Mouse (Mus musculus) hindbrain, postnatal 0 days (tissue): Measurements from ENCODE around the gene Cxcr1. TPM values are rescaled to one million over a fixed set of nuclear protein-coding genes. Genes with fewer than 3 reads are reported as not detected.
A peak's percentile ranks its signal among the peaks of the same experiment; 100 is the strongest.

Experiments used
- ATAC-seq: fragments of 200-750 bp; cut with Nextera tagmentation; 2 replicates; pipeline ENCODE4 v1.8.0; 2017; ENCODE audit warnings: mild to moderate bottlenecking, moderate TSS enrichment, moderate library complexity
- DNase-seq: peaks from one replicate; pipeline ENCODE4 v3.0.0-alpha.2; 2015; ENCODE audit warnings: low spot score
- H3K27ac ChIP-seq: fragments of 300-500 bp; sonication (generic); 2 replicates; pipeline ENCODE4 v1.5.1; 2014; ENCODE audit warnings: mild to moderate bottlenecking
- H3K27me3 ChIP-seq: fragments of 300-500 bp; sonication (generic); 2 replicates; pipeline ENCODE4 v1.6.1; 2014; ENCODE audit warnings: low read length, mixed read lengths; ENCODE audit not compliant: insufficient read depth
- H3K36me3 ChIP-seq: fragments of 300-500 bp; sonication (generic); 2 replicates; pipeline ENCODE4 v1.6.1; 2014; ENCODE audit warnings: low read length, mixed read lengths; ENCODE audit not compliant: insufficient read depth
- H3K4me1 ChIP-seq: fragments of 300-500 bp; sonication (generic); 2 replicates; pipeline ENCODE4 v1.6.1; 2014; ENCODE audit warnings: antibody characterized with exemption, low read length, mixed read lengths; ENCODE audit not compliant: insufficient read depth
- H3K4me2 ChIP-seq: fragments of 300-500 bp; sonication (generic); 2 replicates; pipeline ENCODE4 v1.6.1; 2014; ENCODE audit warnings: low read depth, mild to moderate bottlenecking, low read length, moderate library complexity, mixed read lengths
- H3K4me3 ChIP-seq: fragments of 300-500 bp; sonication (generic); 2 replicates; pipeline ENCODE4 v1.5.1; 2014; ENCODE audit warnings: low read length
- H3K9ac ChIP-seq: fragments of 300-500 bp; sonication (generic); replicated peaks from 2 replicates; pipeline ENCODE4 v1.6.1; 2014; ENCODE audit warnings: mild to moderate bottlenecking, low read length, moderate library complexity, mixed read lengths
- H3K9me3 ChIP-seq: fragments of 300-500 bp; sonication (generic); 2 replicates; pipeline ENCODE4 v1.6.1; 2016; ENCODE audit warnings: low read length, mixed read lengths
- CTCF ChIP-seq: IDR thresholded peaks from 2 replicates; pipeline ENCODE4 v1.5.1; 2016; ENCODE audit warnings: antibody characterized with exemption, control low read depth, low read depth
- WGBS: fragments of 180-500 bp; shearing (Covaris S2); extraction: QIAGEN DNeasy Blood & Tissue Kit; methylation state at CpG from one replicate; pipeline ENCODE4 v1.1.7; 2014; 5-methylcytosine and 5-hydroxymethylcytosine counted together
- polyA plus RNA-seq: library from polyadenylated mRNA; unstranded; fragments of >200 nt; fragmentation: Nextera tagmentation; extraction: Ambion mirVana; gene quantifications from 2 replicates; pipeline ENCODE4 v1.2.1, GENCODE M21; 2015
- total RNA-seq: library from RNA; depleted of rRNA; stranded (reverse); fragments of >200 nt; gene quantifications from 2 replicates; pipeline ENCODE4 v1.2.3, GENCODE M21; 2014; rRNA removed

Cxcr1 gene
- total RNA-seq (not detected in 2 replicates), polyA plus RNA-seq (not detected in 2 replicates)

- no peak for TF ChIP-seq CTCF
- H3K4me3 ChIP-seq: no peak within 1 kb of the TSS
- H3K4me2 ChIP-seq: no peak within 1 kb of the TSS
- no peak within 1 kb of the TSS for H3K27ac ChIP-seq
- no peak within 1 kb of the TSS for H3K9ac ChIP-seq
- no peaks in the 10 kb centered on the region for H3K9me3 ChIP-seq
- H3K36me3 ChIP-seq: no peaks in the 10 kb centered on the region
- ATAC-seq: no peak
- no peaks in the 10 kb centered on the region for H3K27me3 ChIP-seq
- no peaks in the 10 kb centered on the region for H3K4me1 ChIP-seq
- DNase-seq: no peak
- 79% methylated on average over 8 of the region's 8 CpGs for WGBS
Observed at GRCm38 (mm10) chr1:74194445-74194844, at the start of gene Cxcr1. Gene Cxcr1, minus strand, starts transcription at chr1:74194631.

- no peak overlapping the region for H3K27ac ChIP-seq
- no peak overlapping the region for H3K4me3 ChIP-seq
- WGBS: 70% methylated on average over 4 of the region's 4 CpGs
- H3K4me1 ChIP-seq: peaks cover 14% of the 10 kb centered on the region
- no peak overlapping the region for H3K4me2 ChIP-seq
- H3K9me3 ChIP-seq: no peaks in the 10 kb centered on the region
- ATAC-seq (no peak), DNase-seq (no peak)
- no peaks in the 10 kb centered on the region for H3K36me3 ChIP-seq
- no peak overlapping the region for H3K9ac ChIP-seq
- no peaks in the 10 kb centered on the region for H3K27me3 ChIP-seq
- TF ChIP-seq CTCF: no peak
Observed at GRCm38 (mm10) chr1:74240832-74241231, 46.4 kb upstream of the Cxcr1 start.

GRCm38 (mm10) chr1:74240311-74240710, 45.9 kb upstream of the Cxcr1 start:
- ATAC-seq (no peak), DNase-seq (no peak)
- no peak overlapping the region for H3K9ac ChIP-seq
- H3K4me1 ChIP-seq: peaks cover 14% of the 10 kb centered on the region
- H3K27ac ChIP-seq: no peak overlapping the region
- H3K9me3 ChIP-seq: no peaks in the 10 kb centered on the region
- WGBS: 47% methylated on average over 6 of the region's 6 CpGs
- no peaks in the 10 kb centered on the region for H3K36me3 ChIP-seq
- no peak overlapping the region for H3K4me2 ChIP-seq
- no peak for TF ChIP-seq CTCF
- H3K4me3 ChIP-seq: no peak overlapping the region
- no peaks in the 10 kb centered on the region for H3K27me3 ChIP-seq

GRCm38 (mm10) chr1:74239618-74240017, 45.2 kb upstream of the Cxcr1 start:
- H3K27me3 ChIP-seq: no peaks in the 10 kb centered on the region
- no peaks in the 10 kb centered on the region for H3K9me3 ChIP-seq
- 48% methylated on average over 11 of the region's 11 CpGs for WGBS
- H3K4me3 ChIP-seq: no peak overlapping the region
- H3K4me1 ChIP-seq: peaks cover 14% of the 10 kb centered on the region
- no peaks in the 10 kb centered on the region for H3K36me3 ChIP-seq
- H3K9ac ChIP-seq: no peak overlapping the region
- no peak overlapping the region for H3K27ac ChIP-seq
- peak overlapping the region; percentile 84 for H3K4me2 ChIP-seq
- TF ChIP-seq CTCF: no peak
- ATAC-seq (no peak), DNase-seq (no peak)

GRCm38 (mm10) chr1:74239162-74239561, 44.7 kb upstream of the Cxcr1 start:
- no peak for TF ChIP-seq CTCF
- Histone ChIP-seq H3K27ac (no peak overlapping the region), H3K9me3 (no peaks in the 10 kb centered on the region), H3K4me3 (no peak overlapping the region), H3K4me1 (peaks cover 14% of the 10 kb centered on the region), H3K27me3 (no peaks in the 10 kb centered on the region), H3K9ac (no peak overlapping the region), H3K36me3 (no peaks in the 10 kb centered on the region), H3K4me2 (peak overlapping the region; percentile 84)
- 68% methylated on average over 7 of the region's 7 CpGs for WGBS
- no peak for ATAC-seq
- no peak for DNase-seq

- ATAC-seq (no peak), DNase-seq (no peak)
- H3K9me3 ChIP-seq: no peaks in the 10 kb centered on the region
- H3K27ac ChIP-seq: no peak overlapping the region
- TF ChIP-seq CTCF: no peak
- no peaks in the 10 kb centered on the region for H3K27me3 ChIP-seq
- H3K4me1 ChIP-seq: peaks cover 14% of the 10 kb centered on the region
- 79% methylated on average over 1 of the region's 1 CpGs for WGBS
- H3K36me3 ChIP-seq: no peaks in the 10 kb centered on the region
- H3K4me2 ChIP-seq: peak overlapping the region; percentile 84
- peak overlapping the region; percentile 99 for H3K4me3 ChIP-seq
- peak overlapping the region; percentile 94; the same call in 1 of the 2 replicates for H3K9ac ChIP-seq
Observed at GRCm38 (mm10) chr1:74238136-74238535, 43.7 kb upstream of the Cxcr1 start.

GRCm38 (mm10) chr1:74237671-74238070, 43.2 kb upstream of the Cxcr1 start:
- peaks cover 14% of the 10 kb centered on the region for H3K4me1 ChIP-seq
- DNase-seq (no peak), ATAC-seq (no peak)
- no peak for TF ChIP-seq CTCF
- peak overlapping the region; percentile 94; the same call in 1 of the 2 replicates for H3K9ac ChIP-seq
- H3K36me3 ChIP-seq: no peaks in the 10 kb centered on the region
- peak overlapping the region; percentile 84 for H3K4me2 ChIP-seq
- H3K27me3 ChIP-seq: no peaks in the 10 kb centered on the region
- WGBS: 34% methylated on average over 5 of the region's 5 CpGs
- H3K4me3 ChIP-seq: peak overlapping the region; percentile 99
- no peaks in the 10 kb centered on the region for H3K9me3 ChIP-seq
- H3K27ac ChIP-seq: peak overlapping the region; percentile 95; the same call in 1 of the 2 replicates
